Mouse (Mus musculus): ENCODE data around the gene Morn1. TPM values are rescaled to one million over a fixed set of nuclear protein-coding genes. Genes with fewer than 3 reads are reported as not detected.

Morn1 gene
- polyA plus RNA-seq, 1 experiment from 2014 or later: 9.4 TPM

- no peak for ATAC-seq
- no peak for DNase-seq (ENCODE audit: low spot score)
- H3K4me2 ChIP-seq (replicated peaks; ENCODE audit: low read depth, low read length): no peak overlapping the region
- H3K27me3 ChIP-seq (replicated peaks; ENCODE audit: insufficient read depth, low read length): no peaks in the 10 kb centered on the region
- TF ChIP-seq EP300 (IDR thresholded peaks at IDR 0.05) (no peak), CTCF (IDR thresholded peaks at IDR 0.05) (no peak)
- no peaks in the 10 kb centered on the region for H3K9me3 ChIP-seq (ENCODE audit: low read length)
- H3K4me3 ChIP-seq (ENCODE audit: low read depth, low read length): no peak overlapping the region
- peak overlapping the region; percentile 75; the same call in 1 of the 2 replicates for H3K27ac ChIP-seq (ENCODE audit: low read length)
- no peaks in the 10 kb centered on the region for H3K36me3 ChIP-seq (ENCODE audit: insufficient read depth, low read length)
- 53% methylated on average over 7 of the region's 7 CpGs for WGBS
- peaks cover 5% of the 10 kb centered on the region for H3K4me1 ChIP-seq (ENCODE audit: insufficient read depth, low read depth, low read length)
- no peak overlapping the region for H3K9ac ChIP-seq (replicated peaks; ENCODE audit: low read depth)
Observed at GRCm38 (mm10) chr4:155130616-155131015, 44.2 kb downstream of the Morn1 start.

GRCm38 (mm10) chr4:155133188-155133587 is 46.8 kb downstream of the Morn1 start:
- peak overlapping the region; percentile 51 for H3K27ac ChIP-seq (ENCODE audit: low read length)
- 34% methylated on average over 3 of the region's 3 CpGs for WGBS

GRCm38 (mm10) chr4:155133658-155134417 is 47.5 kb downstream of the Morn1 start:
- ATAC-seq: peak; percentile 82
- TF ChIP-seq CTCF (IDR thresholded peaks at IDR 0.05) (no peak), EP300 (IDR thresholded peaks at IDR 0.05) (peak; percentile 58; the same call in 1 of the 2 replicates)
- Histone ChIP-seq H3K4me1 (ENCODE audit: insufficient read depth, low read depth, low read length) (peaks cover 5% of the 10 kb centered on the region), H3K4me2 (replicated peaks; ENCODE audit: low read depth, low read length) (no peak overlapping the region), H3K27me3 (replicated peaks; ENCODE audit: insufficient read depth, low read length) (no peaks in the 10 kb centered on the region), H3K27ac (ENCODE audit: low read length) (peak overlapping the region; percentile 51), H3K36me3 (ENCODE audit: insufficient read depth, low read length) (no peaks in the 10 kb centered on the region), H3K4me3 (ENCODE audit: low read depth, low read length) (no peak overlapping the region), H3K9ac (replicated peaks; ENCODE audit: low read depth) (no peak overlapping the region), H3K9me3 (ENCODE audit: low read length) (no peaks in the 10 kb centered on the region)
- WGBS: 22% methylated on average over 20 of the region's 20 CpGs
- DNase-seq (ENCODE audit: low spot score): peak; percentile 74

More at GRCm38 (mm10) chr4:155133188-155133587, 46.8 kb downstream of the Morn1 start:
- Histone ChIP-seq H3K4me1 (ENCODE audit: insufficient read depth, low read depth, low read length) (peaks cover 5% of the 10 kb centered on the region), H3K9ac (replicated peaks; ENCODE audit: low read depth) (no peak overlapping the region), H3K36me3 (ENCODE audit: insufficient read depth, low read length) (no peaks in the 10 kb centered on the region), H3K4me3 (ENCODE audit: low read depth, low read length) (no peak overlapping the region), H3K9me3 (ENCODE audit: low read length) (no peaks in the 10 kb centered on the region), H3K4me2 (replicated peaks; ENCODE audit: low read depth, low read length) (no peak overlapping the region), H3K27me3 (replicated peaks; ENCODE audit: insufficient read depth, low read length) (no peaks in the 10 kb centered on the region)
- no peak for ATAC-seq
- no peak for TF ChIP-seq EP300 (IDR thresholded peaks at IDR 0.05)
- no peak for TF ChIP-seq CTCF (IDR thresholded peaks at IDR 0.05)
- DNase-seq (ENCODE audit: low spot score): no peak

GRCm38 (mm10) chr4:155134686-155135172 is 48.4 kb downstream of the Morn1 start:
- Histone ChIP-seq H3K27me3 (replicated peaks; ENCODE audit: insufficient read depth, low read length) (no peaks in the 10 kb centered on the region), H3K27ac (ENCODE audit: low read length) (no peak overlapping the region), H3K9me3 (ENCODE audit: low read length) (no peaks in the 10 kb centered on the region), H3K4me2 (replicated peaks; ENCODE audit: low read depth, low read length) (no peak overlapping the region), H3K4me1 (ENCODE audit: insufficient read depth, low read depth, low read length) (peaks cover 5% of the 10 kb centered on the region), H3K36me3 (ENCODE audit: insufficient read depth, low read length) (no peaks in the 10 kb centered on the region), H3K9ac (replicated peaks; ENCODE audit: low read depth) (no peak overlapping the region), H3K4me3 (ENCODE audit: low read depth, low read length) (no peak overlapping the region)
- WGBS: 85% methylated on average over 7 of the region's 7 CpGs
- no peak for DNase-seq (ENCODE audit: low spot score)
- TF ChIP-seq CTCF (IDR thresholded peaks at IDR 0.05): no peak
- TF ChIP-seq EP300 (IDR thresholded peaks at IDR 0.05): no peak
- ATAC-seq: no peak

GRCm38 (mm10) chr4:155135909-155136585 is 49.7 kb downstream of the Morn1 start:
- H3K9me3 ChIP-seq (ENCODE audit: low read length): no peaks in the 10 kb centered on the region
- no peak overlapping the region for H3K4me2 ChIP-seq (replicated peaks; ENCODE audit: low read depth, low read length)
- ATAC-seq (no peak), DNase-seq (ENCODE audit: low spot score) (no peak)
- no peak overlapping the region for H3K9ac ChIP-seq (replicated peaks; ENCODE audit: low read depth)
- H3K4me3 ChIP-seq (ENCODE audit: low read depth, low read length): no peak overlapping the region
- H3K27ac ChIP-seq (ENCODE audit: low read length): no peak overlapping the region
- no peak for TF ChIP-seq CTCF (IDR thresholded peaks at IDR 0.05)
- no peak for TF ChIP-seq EP300 (IDR thresholded peaks at IDR 0.05)
- H3K36me3 ChIP-seq (ENCODE audit: insufficient read depth, low read length): no peaks in the 10 kb centered on the region
- H3K4me1 ChIP-seq (ENCODE audit: insufficient read depth, low read depth, low read length): peaks cover 4% of the 10 kb centered on the region; the same call in 1 of the 2 replicates
- no peaks in the 10 kb centered on the region for H3K27me3 ChIP-seq (replicated peaks; ENCODE audit: insufficient read depth, low read length)
- WGBS: 67% methylated on average over 5 of the region's 5 CpGs

- Histone ChIP-seq H3K4me1 (ENCODE audit: insufficient read depth, low read depth, low read length) (peaks cover 6% of the 10 kb centered on the region; the same call in 1 of the 2 replicates), H3K27me3 (replicated peaks; ENCODE audit: insufficient read depth, low read length) (no peaks in the 10 kb centered on the region), H3K4me2 (replicated peaks; ENCODE audit: low read depth, low read length) (no peak overlapping the region), H3K4me3 (ENCODE audit: low read depth, low read length) (no peak overlapping the region), H3K9me3 (ENCODE audit: low read length) (no peaks in the 10 kb centered on the region), H3K9ac (replicated peaks; ENCODE audit: low read depth) (no peak overlapping the region), H3K36me3 (ENCODE audit: insufficient read depth, low read length) (no peaks in the 10 kb centered on the region), H3K27ac (ENCODE audit: low read length) (no peak overlapping the region)
- ATAC-seq (no peak), DNase-seq (ENCODE audit: low spot score) (no peak)
- TF ChIP-seq EP300 (IDR thresholded peaks at IDR 0.05) (no peak), CTCF (IDR thresholded peaks at IDR 0.05) (no peak; the same call in 1 of the 2 replicates)
- WGBS: 79% methylated on average over 7 of the region's 7 CpGs
Observed at GRCm38 (mm10) chr4:155137891-155138290, 51.5 kb downstream of the Morn1 start.

All from lung, postnatal 0 days (tissue).